Mouse (Mus musculus) heart, postnatal 0 days (tissue): ENCODE data around the gene Tmem150a.

Experiments used
- CTCF ChIP-seq: IDR thresholded peaks from 2 replicates; pipeline ENCODE4 v1.5.1; 2016; ENCODE audit warnings: antibody characterized with exemption, control low read depth, low read depth
- EP300 ChIP-seq: IDR thresholded peaks from 2 replicates; pipeline ENCODE4 v1.6.1; 2016; ENCODE audit warnings: antibody characterized with exemption, low read depth

DNA sequence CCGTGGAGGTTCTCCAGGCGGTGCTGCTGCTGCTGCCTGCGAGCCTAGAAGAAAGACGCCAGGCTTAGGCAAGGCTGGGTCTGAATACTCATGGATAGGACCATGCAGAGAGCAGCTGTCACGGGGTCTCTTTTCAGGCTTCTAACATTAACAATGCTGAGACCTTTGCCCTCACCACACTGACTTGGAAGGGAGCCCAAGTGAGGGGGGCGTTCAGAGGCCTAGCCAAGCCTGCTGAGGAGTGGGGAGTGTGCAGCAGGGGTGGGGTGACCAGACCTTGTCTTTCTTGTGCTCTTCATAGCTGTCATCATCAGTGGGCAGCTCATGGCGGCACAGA lies 5.3 kb downstream of the Tmem150a start:
- no peak for TF ChIP-seq CTCF
- TF ChIP-seq EP300, result no peak
